Mouse (Mus musculus) CD4-positive, CD25-positive, alpha-beta regulatory T cell, adult 9 weeks (primary cell): ENCODE measurements around the gene Tas2r106. TPM values are rescaled to one million over a fixed set of nuclear protein-coding genes. Genes with fewer than 3 reads are reported as not detected.

ENCODE experiments used
- polyA plus RNA-seq: library from polyadenylated mRNA; unstranded; fragments of 100-300 nt; shearing (Covaris generic); gene quantifications from one replicate; pipeline ENCODE4 v1.2.1, GENCODE M21; 2017

The Tas2r106 gene
- polyA plus RNA-seq: not detected

DNA sequence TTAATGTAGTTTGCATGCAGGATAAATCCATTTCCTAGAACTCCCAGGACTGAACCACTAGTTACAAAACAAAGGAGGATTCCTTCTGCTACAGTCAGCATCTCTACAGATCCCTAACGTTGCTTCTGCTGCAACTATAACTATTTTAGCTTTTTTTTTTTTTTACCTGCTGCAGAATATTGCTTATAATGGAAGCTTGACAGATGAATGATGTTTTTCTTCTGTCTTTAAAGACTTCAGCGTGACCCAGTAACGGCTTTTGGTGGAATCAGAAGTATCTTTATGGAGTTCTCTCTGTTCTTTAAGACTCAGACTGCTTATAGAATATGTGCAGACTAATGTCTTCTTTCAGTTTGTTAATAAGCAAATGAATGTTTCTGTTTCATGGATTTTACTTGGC lies at the start of gene Tas2r106:
Gene Tas2r106, minus strand, starts transcription at position 101 of the 400 bp plus-strand sequence.

DNA sequence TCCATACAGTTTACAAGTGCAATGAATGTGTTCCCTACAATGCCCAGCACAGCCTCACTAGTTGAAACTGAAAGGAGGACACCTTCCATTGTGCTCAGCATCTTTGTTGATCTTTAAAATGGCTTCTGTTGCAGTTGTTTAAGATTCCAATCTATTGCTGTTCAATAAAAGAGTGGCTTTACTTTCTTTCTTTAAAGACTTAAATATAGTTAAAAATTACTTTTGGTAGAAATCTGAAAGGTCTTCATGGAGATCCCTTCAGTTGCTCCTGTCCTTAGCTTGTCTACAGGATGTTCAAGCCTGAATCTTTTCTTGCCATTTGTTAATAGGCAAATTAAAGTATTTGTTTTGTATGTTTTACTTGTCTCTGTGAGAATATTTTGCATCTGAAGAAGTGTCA lies 11.3 kb upstream of the Tas2r106 start, which contains the start of gene Tas2r114:
Gene Tas2r114, minus strand, starts transcription at position 101 of the 400 bp plus-strand sequence.

DNA sequence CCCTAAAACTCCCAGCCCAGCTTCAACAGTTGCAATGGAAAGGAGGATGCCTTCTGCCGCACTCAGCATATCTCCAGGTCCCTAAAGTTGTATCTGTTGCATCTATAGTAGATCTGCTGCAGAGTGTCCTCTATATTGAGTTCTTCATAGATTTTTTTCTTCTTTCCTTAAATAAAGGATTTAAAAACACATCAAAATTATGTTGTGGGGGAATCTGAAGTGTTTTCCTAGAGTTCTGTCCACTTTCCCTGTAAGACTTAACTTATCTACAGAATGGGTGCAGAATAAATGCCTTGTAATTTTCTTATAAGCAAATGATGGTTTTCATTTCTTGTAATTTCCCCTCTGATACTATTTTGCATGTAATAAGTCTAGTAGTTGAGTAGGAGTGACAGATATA lies 8.7 kb upstream of the Tas2r106 start, which contains the start of gene Tas2r105:
Gene Tas2r105, minus strand, starts transcription at position 101 of the 400 bp plus-strand sequence.

DNA sequence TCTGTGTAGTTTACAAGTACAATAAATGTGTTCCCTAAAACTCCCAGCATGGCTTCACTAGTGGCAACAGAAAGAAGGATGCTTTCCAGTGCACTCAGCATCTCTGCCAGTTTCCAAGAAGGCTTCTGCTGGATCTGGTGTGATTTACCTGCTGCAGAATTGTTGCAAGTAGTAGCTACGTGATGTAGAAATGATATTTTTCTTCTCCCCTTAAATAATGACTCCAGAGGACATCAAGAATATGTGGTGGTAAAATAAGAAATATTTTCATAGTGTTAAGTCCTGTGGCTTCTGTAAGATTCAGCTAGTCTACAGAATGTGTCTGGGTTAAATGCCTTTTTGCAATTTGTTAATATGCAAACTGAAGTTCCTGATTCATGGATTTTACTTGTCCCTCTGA lies 7.0 kb upstream of the Tas2r106 start, which contains the start of gene Tas2r104:
Gene Tas2r104, minus strand, starts transcription at position 101 of the 400 bp plus-strand sequence.

DNA sequence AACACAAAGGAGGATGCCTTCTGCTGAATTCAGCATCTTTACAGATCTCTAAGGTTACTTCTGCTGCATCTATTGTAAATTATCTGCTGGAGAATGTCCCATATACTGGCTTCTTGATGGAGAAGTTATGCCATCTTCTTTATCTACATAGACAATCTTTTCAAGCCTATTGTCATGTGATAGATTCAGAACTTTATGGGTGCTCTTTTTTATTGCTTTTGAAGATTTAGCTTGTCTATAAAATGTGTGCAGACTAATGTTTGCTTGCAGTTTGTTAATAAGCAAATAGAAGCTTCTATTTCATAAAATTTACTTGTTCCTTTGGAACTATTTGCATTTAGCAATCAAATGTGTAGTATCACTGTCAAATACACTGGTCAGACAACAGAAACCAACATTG lies 18.6 kb downstream of the Tas2r106 start, which contains the start of gene Tas2r107:
Gene Tas2r107, minus strand, starts transcription at position 101 of the 400 bp plus-strand sequence.

DNA sequence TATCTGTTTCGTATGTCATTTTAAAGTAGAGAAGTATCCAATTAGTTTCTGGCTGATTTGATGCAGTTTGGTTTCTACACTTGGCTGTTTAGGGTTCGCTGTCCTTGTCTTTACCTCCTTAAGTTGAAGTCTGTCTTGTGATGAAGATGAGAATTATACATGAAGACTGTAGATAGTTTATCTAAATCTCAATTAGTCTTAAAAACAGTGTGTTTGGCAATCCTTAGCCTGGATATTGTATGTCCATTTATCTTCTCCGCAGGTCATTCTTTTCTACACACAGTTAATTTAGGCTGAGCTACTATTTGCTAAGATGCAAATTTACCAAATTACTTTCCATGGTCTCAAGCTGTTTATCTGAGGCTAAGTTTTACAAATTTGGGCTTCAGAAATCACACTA lies 47.9 kb downstream of the Tas2r106 start, which contains the start of gene Tas2r130:
Gene Tas2r130, minus strand, starts transcription at position 101 of the 400 bp plus-strand sequence.

Other genes with a start within 250 kb of the Tas2r106 start
- gene 5430401F13Rik, start 192.5 kb downstream of the Tas2r106 start, polyA plus RNA-seq: not detected
- 0.47 TPM for gene Gm6619, start 192.5 kb downstream of the Tas2r106 start, polyA plus RNA-seq
- not detected for gene Tas2r130, start 48.0 kb downstream of the Tas2r106 start, polyA plus RNA-seq
- not detected for gene Tas2r107, start 18.7 kb downstream of the Tas2r106 start, polyA plus RNA-seq
- not detected for gene Tas2r104, start 6.9 kb upstream of the Tas2r106 start, polyA plus RNA-seq
- not detected for gene Tas2r105, start 8.6 kb upstream of the Tas2r106 start, polyA plus RNA-seq
- gene Tas2r114, start 11.2 kb upstream of the Tas2r106 start, polyA plus RNA-seq: not detected